Mouse (Mus musculus) B cell, adult 2 months (primary cell): ENCODE data around the gene Gm21854.
"Not testable (repeated sequence)": the region's sequence is repeated elsewhere in the genome, so short reads cannot be mapped to it uniquely, and the experiment has no call there.

Experiments used
- DNase-seq, 2 experiments: peaks; one replicate each; pipeline ENCODE4 v3.0.0; 2022

Gene Gm21854

DNA sequence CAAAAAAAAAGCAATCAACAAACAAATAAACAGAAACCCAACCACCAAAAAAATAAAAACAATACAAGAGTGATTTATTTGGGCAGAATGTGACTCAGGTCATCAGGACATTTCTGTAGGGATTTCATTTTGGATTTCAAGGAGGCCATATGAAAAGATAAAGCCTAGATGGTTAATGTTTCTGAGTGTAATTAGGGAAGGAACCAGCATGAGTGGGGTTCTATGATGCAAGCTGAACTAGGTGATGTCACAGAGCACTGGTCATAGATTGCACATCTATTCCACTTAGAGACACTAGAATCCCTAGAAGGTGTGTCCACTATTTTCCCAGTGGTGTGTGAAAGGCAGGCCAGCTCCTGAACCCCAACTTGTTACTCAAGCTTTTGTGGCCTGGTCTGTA, at the start of gene Gm21854:
TSS of gene Gm21854 (plus strand) at position 301 of the 400 bp plus-strand sequence.
- DNase-seq = not testable (repeated sequence)
